Mouse (Mus musculus): Measurements from ENCODE around the gene Zfp950. TPM values are rescaled to one million over a fixed set of nuclear protein-coding genes. Genes with fewer than 3 reads are reported as not detected.

The Zfp950 gene
- total RNA-seq, 2 experiments from 2014 or later = 3.6 to 6.7 TPM

- no peak for DNase-seq
- intact Hi-C loops (cut with DNase I) = no loop called here
Measured at GRCm38 (mm10) chr19:61065011-61065410, 75.6 kb downstream of the Zfp950 start.

- intact Hi-C loops (cut with DNase I) = no loop called here
- no peak for DNase-seq
Measured at GRCm38 (mm10) chr19:61064386-61064785, 76.3 kb downstream of the Zfp950 start.

GRCm38 (mm10) chr19:61057581-61057980 lies 83.1 kb downstream of the Zfp950 start:
- DNase-seq = no peak
- intact Hi-C loops (cut with DNase I) = no loop called here

GRCm38 (mm10) chr19:61056783-61057410 lies 83.7 kb downstream of the Zfp950 start:
- no peak for DNase-seq
- intact Hi-C loops (cut with DNase I) = no loop called here

GRCm38 (mm10) chr19:61052786-61053185 lies 87.9 kb downstream of the Zfp950 start:
- intact Hi-C loops (cut with DNase I) = no loop called here
- no peak for DNase-seq

- intact Hi-C loops (cut with DNase I) = no loop called here
- no peak for DNase-seq
Measured at GRCm38 (mm10) chr19:61052008-61052407, 88.6 kb downstream of the Zfp950 start.

- no peak for DNase-seq
- intact Hi-C loops (cut with DNase I) = no loop called here
Measured at GRCm38 (mm10) chr19:61051151-61051550, 89.5 kb downstream of the Zfp950 start.

- DNase-seq = no peak
- intact Hi-C loops (cut with DNase I) = no loop called here
Measured at GRCm38 (mm10) chr19:61049413-61049812, 91.2 kb downstream of the Zfp950 start.

GRCm38 (mm10) chr19:61048646-61049045 lies 92.0 kb downstream of the Zfp950 start:
- no peak for DNase-seq
- intact Hi-C loops (cut with DNase I) = no loop called here

- DNase-seq = no peak
- intact Hi-C loops (cut with DNase I) = no loop called here
Measured at GRCm38 (mm10) chr19:61039151-61039550, 101.5 kb downstream of the Zfp950 start.

GRCm38 (mm10) chr19:61031570-61031969 lies 109.1 kb downstream of the Zfp950 start:
- DNase-seq = no peak
- intact Hi-C loops (cut with DNase I) = no loop called here

GRCm38 (mm10) chr19:61021939-61022566 lies 118.6 kb downstream of the Zfp950 start:
- intact Hi-C loops (cut with DNase I) = no loop called here
- no peak for DNase-seq

GRCm38 (mm10) chr19:61021502-61021901 lies 119.1 kb downstream of the Zfp950 start:
- DNase-seq = no peak
- intact Hi-C loops (cut with DNase I) = no loop called here

- no peak for DNase-seq
- intact Hi-C loops (cut with DNase I) = no loop called here
Measured at GRCm38 (mm10) chr19:61017477-61018266, 123.0 kb downstream of the Zfp950 start.

- no peak for DNase-seq
- intact Hi-C loops (cut with DNase I) = no loop called here
Measured at GRCm38 (mm10) chr19:61009266-61009665, 131.4 kb downstream of the Zfp950 start.

Other genes with a start within 250 kb of the Zfp950 start
- not detected for gene Gm7102, start 35.5 kb upstream of the Zfp950 start, total RNA-seq (2021)
- gene Gm6020, start 43.0 kb upstream of the Zfp950 start, total RNA-seq (2021) = not detected
- 1 to 10 TPM in 1 of 2 experiments, under 1 TPM in 1; 0.71 to 2.2 TPM for gene Csf2ra, start 87.6 kb upstream of the Zfp950 start, total RNA-seq (2021)
- not detected for gene Gm21060, start 156.2 kb upstream of the Zfp950 start, total RNA-seq (2021)